Mouse (Mus musculus) heart, embryonic 13.5 days (tissue): ENCODE data around the gene Sumo2. TPM values are rescaled to one million over a fixed set of nuclear protein-coding genes. Genes with fewer than 3 reads are reported as not detected.
"Not testable (repeated sequence)": the region's sequence is repeated elsewhere in the genome, so short reads cannot be mapped to it uniquely, and the experiment has no call there.

Source experiments
- ATAC-seq: fragments of 200-750 bp; cut with Nextera tagmentation; 2 replicates; pipeline ENCODE4 v1.8.0; 2017; ENCODE audit warnings: moderate TSS enrichment; ENCODE audit not compliant: insufficient number of reproducible peaks, low FRiP score, low TSS enrichment; ENCODE audit errors: extremely low read depth
- H3K27ac ChIP-seq: fragments of 300-500 bp; sonication (generic); replicated peaks from 2 replicates; pipeline ENCODE4 v1.5.1; 2015; ENCODE audit warnings: moderate library complexity, mild to moderate bottlenecking, inconsistent platforms
- H3K27me3 ChIP-seq: fragments of 300-500 bp; sonication (generic); replicated peaks from 2 replicates; pipeline ENCODE4 v1.6.1; 2015; ENCODE audit warnings: mild to moderate bottlenecking, inconsistent platforms
- H3K36me3 ChIP-seq: fragments of 300-500 bp; sonication (generic); 2 replicates; pipeline ENCODE4 v1.6.1; 2015; ENCODE audit warnings: mild to moderate bottlenecking, inconsistent platforms
- H3K4me1 ChIP-seq: fragments of 300-500 bp; sonication (generic); 2 replicates; pipeline ENCODE4 v1.6.1; 2015; ENCODE audit warnings: inconsistent platforms
- H3K4me2 ChIP-seq: fragments of 300-500 bp; sonication (generic); 2 replicates; pipeline ENCODE4 v1.6.1; 2015; ENCODE audit warnings: inconsistent platforms, mild to moderate bottlenecking, moderate library complexity
- H3K4me3 ChIP-seq: fragments of 300-500 bp; sonication (generic); 2 replicates; pipeline ENCODE4 v1.5.1; 2015; ENCODE audit warnings: moderate library complexity, mild to moderate bottlenecking, inconsistent platforms
- H3K9ac ChIP-seq: fragments of 300-500 bp; sonication (generic); 2 replicates; pipeline ENCODE4 v1.6.1; 2015; ENCODE audit warnings: inconsistent platforms, mild to moderate bottlenecking, moderate library complexity
- H3K9me3 ChIP-seq: fragments of 300-500 bp; sonication (generic); 2 replicates; pipeline ENCODE4 v1.6.1; 2016; ENCODE audit warnings: inconsistent platforms
- WGBS: fragments of 180-500 bp; shearing (Covaris S2); methylation state at CpG from one replicate; pipeline ENCODE4 v1.1.7; 2015; ENCODE audit warnings: mixed read lengths; 5-methylcytosine and 5-hydroxymethylcytosine counted together
- polyA plus RNA-seq: library from polyadenylated mRNA; unstranded; fragments of >200 nt; fragmentation: Nextera tagmentation; extraction: Ambion mirVana; gene quantifications from 2 replicates; pipeline ENCODE4 v1.2.1, GENCODE M21; 2015

The Sumo2 gene
- polyA plus RNA-seq, 1 experiment from 2014 or later: 606 TPM

- H3K4me1 ChIP-seq: peaks cover 60% of the 10 kb centered on the region
- peak; percentile 24; the same call in 1 of the 2 replicates for ATAC-seq
- 39% methylated on average over 3 of the region's 3 CpGs for WGBS
- peak overlapping the region; percentile 64 for H3K27ac ChIP-seq
- peaks cover 36% of the 10 kb centered on the region for H3K36me3 ChIP-seq
- no peaks in the 10 kb centered on the region for H3K27me3 ChIP-seq
- 0 out of 2 replicates have a peak overlapping the region, but pooled peaks have one; percentile 33 for H3K9ac ChIP-seq
- no peaks in the 10 kb centered on the region for H3K9me3 ChIP-seq
- H3K4me3 ChIP-seq: no peak overlapping the region
- peak overlapping the region; percentile 25; the same call in 1 of the 2 replicates for H3K4me2 ChIP-seq
Measured at GRCm38 (mm10) chr11:115506586-115506985, 29.5 kb downstream of the Sumo2 start.

- Histone ChIP-seq H3K27ac (no peak overlapping the region), H3K9ac (no peak overlapping the region), H3K27me3 (no peaks in the 10 kb centered on the region), H3K4me1 (peaks cover 26% of the 10 kb centered on the region), H3K4me2 (no peak overlapping the region), H3K36me3 (peaks cover 76% of the 10 kb centered on the region), H3K9me3 (no peaks in the 10 kb centered on the region), H3K4me3 (no peak overlapping the region)
- WGBS: 91% methylated on average over 6 of the region's 6 CpGs
- ATAC-seq: no peak
Measured at GRCm38 (mm10) chr11:115502636-115503035, 33.4 kb downstream of the Sumo2 start.

GRCm38 (mm10) chr11:115496559-115496958, 39.5 kb downstream of the Sumo2 start:
- Histone ChIP-seq H3K36me3 (peaks cover 51% of the 10 kb centered on the region), H3K4me1 (peaks cover 12% of the 10 kb centered on the region)
- not testable (repeated sequence) for H3K9ac ChIP-seq, H3K27me3 ChIP-seq, ATAC-seq, H3K9me3 ChIP-seq, H3K4me3 ChIP-seq, H3K27ac ChIP-seq, H3K4me2 ChIP-seq
- WGBS: 90% methylated on average over 9 of the region's 9 CpGs

DNA sequence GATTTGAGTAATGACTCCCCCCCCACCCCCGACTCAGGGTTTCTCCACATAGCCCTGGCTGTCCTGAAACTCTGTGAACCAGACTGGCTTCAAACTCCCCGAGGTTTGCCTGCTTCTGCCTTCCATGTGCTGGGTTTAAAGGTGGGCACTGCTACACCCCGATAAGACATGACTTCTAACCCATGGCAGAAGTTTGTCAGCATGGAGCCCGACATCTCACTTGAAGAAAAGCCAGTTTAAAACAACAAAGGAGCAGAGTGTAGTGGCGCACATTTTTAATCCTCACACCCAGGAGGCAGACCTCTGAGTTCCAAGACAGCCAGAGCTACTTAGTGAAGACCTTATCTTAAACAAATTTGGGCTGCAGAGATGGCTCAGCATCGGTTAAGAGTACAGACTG, 43.7 kb downstream of the Sumo2 start:
- 28% methylated on average over 6 of the region's 6 CpGs for WGBS

GRCm38 (mm10) chr11:115491356-115492083, 44.6 kb downstream of the Sumo2 start, which contains the start of gene Nt5c:
Nt5c (minus strand) TSS chr11:115491862.
- WGBS: under 1% methylated on average over 43 of the region's 43 CpGs
- peak; percentile 76 for ATAC-seq

More for the DNA sequence above, 43.7 kb downstream of the Sumo2 start:
- Histone ChIP-seq H3K27me3 (no peaks in the 10 kb centered on the region), H3K9ac (peak overlapping the region; percentile 85), H3K4me1 (peaks cover 20% of the 10 kb centered on the region), H3K36me3 (peaks cover 25% of the 10 kb centered on the region), H3K9me3 (no peaks in the 10 kb centered on the region), H3K4me3 (peak overlapping the region; percentile 82), H3K27ac (no peak overlapping the region), H3K4me2 (peak overlapping the region; percentile 89)
- ATAC-seq: no peak

GRCm38 (mm10) chr11:115490441-115491355, 45.4 kb downstream of the Sumo2 start:
- Histone ChIP-seq H3K4me1 (peaks cover 20% of the 10 kb centered on the region), H3K9me3 (no peaks in the 10 kb centered on the region), H3K27ac (peak overlapping the region; percentile 79), H3K36me3 (peaks cover 19% of the 10 kb centered on the region), H3K4me3 (peak overlapping the region; percentile 82), H3K4me2 (peak overlapping the region; percentile 89), H3K27me3 (no peaks in the 10 kb centered on the region), H3K9ac (peak overlapping the region; percentile 85)
- no peak for ATAC-seq
- WGBS: 23% methylated on average over 25 of the region's 25 CpGs

More at GRCm38 (mm10) chr11:115491356-115492083, 44.6 kb downstream of the Sumo2 start, which contains the start of gene Nt5c:
- Histone ChIP-seq H3K4me3 (peak within 1 kb of the TSS; percentile 82), H3K36me3 (peaks cover 18% of the 10 kb centered on the region), H3K4me1 (peaks cover 20% of the 10 kb centered on the region), H3K9ac (peak within 1 kb of the TSS; percentile 85), H3K4me2 (peak within 1 kb of the TSS; percentile 89), H3K9me3 (no peaks in the 10 kb centered on the region), H3K27me3 (no peaks in the 10 kb centered on the region), H3K27ac (peak within 1 kb of the TSS; percentile 79)

DNA sequence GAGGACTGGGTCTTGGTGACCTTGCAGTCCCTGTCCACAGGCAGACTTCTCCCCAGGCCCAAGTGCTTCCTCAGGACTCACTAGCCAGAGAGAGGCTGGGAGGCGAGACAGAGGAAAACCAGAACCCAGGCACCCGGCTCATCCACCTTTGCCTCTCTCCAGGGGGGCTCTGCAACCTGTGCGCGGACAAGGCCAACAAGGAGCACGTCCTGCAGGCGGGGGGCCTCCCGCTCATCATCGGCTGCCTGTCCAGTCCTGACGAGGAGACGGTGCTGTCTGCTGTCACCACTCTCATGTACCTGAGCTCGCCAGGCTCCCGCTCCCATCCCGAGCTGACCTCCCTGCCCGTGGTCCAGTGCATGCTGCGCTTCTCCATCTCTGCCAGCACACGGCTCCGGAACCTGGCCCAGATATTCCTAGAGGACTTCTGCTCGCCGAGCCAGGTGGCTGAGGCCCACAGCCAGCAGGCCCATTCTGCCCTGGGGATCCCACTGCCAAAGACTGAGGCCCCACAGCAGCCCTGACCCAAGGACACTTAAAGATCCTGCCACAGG, 47.4 kb downstream of the Sumo2 start:
- no peak for ATAC-seq
- WGBS: 71% methylated on average over 19 of the region's 19 CpGs

DNA sequence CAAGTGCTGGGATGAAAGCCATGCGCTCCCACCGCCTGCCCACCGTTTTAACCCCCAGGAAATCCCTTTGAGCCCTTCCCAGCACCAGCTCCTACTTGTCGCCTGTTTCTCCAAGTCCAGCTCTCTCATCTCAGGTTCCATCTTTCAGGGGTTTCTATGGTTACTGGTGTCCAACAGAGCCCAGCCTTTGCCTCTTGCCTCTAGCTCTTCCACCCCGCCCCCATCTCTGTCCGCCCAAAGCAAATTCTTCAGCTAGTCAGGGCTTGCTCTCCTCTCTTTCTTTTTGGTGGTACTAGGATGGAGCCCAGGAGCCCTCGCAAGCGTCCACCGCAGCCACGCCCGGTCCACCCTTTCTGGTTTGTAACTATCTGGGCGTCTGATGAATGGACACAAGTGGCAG, 50.9 kb downstream of the Sumo2 start:
- Histone ChIP-seq H3K36me3 (peaks cover 23% of the 10 kb centered on the region), H3K9ac (no peak overlapping the region), H3K4me2 (no peak overlapping the region), H3K4me3 (no peak overlapping the region), H3K9me3 (no peaks in the 10 kb centered on the region), H3K4me1 (peaks cover 9% of the 10 kb centered on the region), H3K27me3 (no peaks in the 10 kb centered on the region), H3K27ac (no peak overlapping the region)
- no peak for ATAC-seq
- WGBS: 73% methylated on average over 12 of the region's 12 CpGs

More for the DNA sequence above, 47.4 kb downstream of the Sumo2 start:
- Histone ChIP-seq H3K27ac (no peak overlapping the region), H3K9me3 (no peaks in the 10 kb centered on the region), H3K4me3 (no peak overlapping the region), H3K9ac (no peak overlapping the region), H3K4me2 (no peak overlapping the region), H3K36me3 (peaks cover 19% of the 10 kb centered on the region), H3K27me3 (no peaks in the 10 kb centered on the region), H3K4me1 (peaks cover 29% of the 10 kb centered on the region)

DNA sequence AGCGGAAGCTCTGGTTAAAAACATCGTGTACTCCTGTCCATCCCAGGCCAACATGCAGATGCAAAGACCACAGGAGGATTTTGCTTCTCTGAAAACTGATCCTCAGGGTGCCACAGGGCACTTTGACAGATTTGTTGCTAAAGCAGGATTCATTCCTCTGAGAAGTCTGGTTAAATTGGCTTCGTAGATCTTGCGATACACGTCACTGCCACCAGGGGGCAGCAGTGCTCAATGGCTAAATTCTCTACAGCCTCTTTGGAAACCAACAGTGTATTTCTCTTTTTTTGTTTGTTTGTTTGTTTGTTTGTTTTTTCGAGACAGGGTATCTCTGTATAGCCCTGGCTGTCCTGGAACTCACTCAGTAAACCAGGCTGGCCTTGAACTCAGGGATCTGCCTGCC, 52.4 kb downstream of the Sumo2 start:
- ATAC-seq: no peak
- H3K4me1 ChIP-seq: peaks cover 9% of the 10 kb centered on the region
- no peaks in the 10 kb centered on the region for H3K27me3 ChIP-seq
- peaks cover 12% of the 10 kb centered on the region for H3K36me3 ChIP-seq
- no peaks in the 10 kb centered on the region for H3K9me3 ChIP-seq
- WGBS: 19% methylated on average over 6 of the region's 6 CpGs
- no peak overlapping the region for H3K9ac ChIP-seq
- H3K4me2 ChIP-seq: no peak overlapping the region
- H3K4me3 ChIP-seq: no peak overlapping the region
- H3K27ac ChIP-seq: no peak overlapping the region

DNA sequence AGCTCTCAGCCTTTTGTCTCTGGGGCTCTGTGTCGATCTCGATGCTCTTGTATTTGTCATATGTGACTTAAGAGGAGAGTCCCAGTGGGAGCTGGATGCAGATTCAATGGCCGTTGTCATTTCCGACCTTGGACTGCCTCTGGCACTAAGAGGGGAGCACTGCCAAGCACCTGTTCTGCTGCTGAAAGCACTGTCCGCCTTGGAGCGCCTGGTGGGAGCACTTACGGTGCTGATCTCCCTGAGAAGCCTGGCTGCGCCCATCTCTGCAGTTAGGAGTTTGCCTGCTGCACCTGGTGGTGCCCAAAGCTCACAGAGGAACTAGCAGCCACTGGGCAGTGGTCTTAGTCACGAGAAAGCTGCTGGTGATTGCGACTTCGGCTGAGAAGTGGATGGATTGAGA, 52.8 kb downstream of the Sumo2 start:
- Histone ChIP-seq H3K9me3 (no peaks in the 10 kb centered on the region), H3K4me2 (no peak overlapping the region), H3K4me1 (peaks cover 9% of the 10 kb centered on the region), H3K36me3 (peaks cover 9% of the 10 kb centered on the region), H3K9ac (no peak overlapping the region), H3K27ac (no peak overlapping the region), H3K27me3 (no peaks in the 10 kb centered on the region), H3K4me3 (no peak overlapping the region)
- 69% methylated on average over 11 of the region's 11 CpGs for WGBS
- ATAC-seq: no peak
